Mouse (Mus musculus) cerebellum, adult 9-11 months (tissue): ENCODE data around the gene Vmn2r38.
"Not testable (repeated sequence)": the region's sequence is repeated elsewhere in the genome, so short reads cannot be mapped to it uniquely, and the experiment has no call there.

ENCODE experiments used
- DNase-seq: peaks from one replicate; pipeline ENCODE4 v3.0.0; 2022

Vmn2r38 gene

GRCm38 (mm10) chr7:9097781-9098180 is at the start of gene Vmn2r38:
Gene Vmn2r38, minus strand, starts transcription at chr7:9097881.
- not testable (repeated sequence) for DNase-seq

- DNase-seq, result not testable (repeated sequence)
These were observed 32.3 kb downstream of the Vmn2r38 start for GRCm38 (mm10) chr7:9065353-9065752.

GRCm38 (mm10) chr7:9030698-9031097 is 67.0 kb downstream of the Vmn2r38 start, which contains the start of gene Vmn2r39:
Gene Vmn2r39, minus strand, starts transcription at chr7:9030798.
- not testable (repeated sequence) for DNase-seq
